Mouse (Mus musculus): ENCODE results near the gene Faap20. TPM values are rescaled to one million over a fixed set of nuclear protein-coding genes. Genes with fewer than 3 reads are reported as not detected.

Faap20 gene
- polyA plus RNA-seq, 1 experiment, result 18.7 TPM

GRCm38 (mm10) chr4:155300421-155301097 lies 51.0 kb downstream of the Faap20 start:
- H3K4me3 ChIP-seq (ENCODE audit: insufficient read depth, low read depth, low read length), result no peak overlapping the region
- no peaks in the 10 kb centered on the region for H3K4me1 ChIP-seq (ENCODE audit: control insufficient read depth, insufficient read depth, insufficient read length, low read length)
- H3K27ac ChIP-seq (replicated peaks; ENCODE audit: low read depth, low read length), result no peak overlapping the region

GRCm38 (mm10) chr4:155301098-155301447 lies 51.5 kb downstream of the Faap20 start:
- Histone ChIP-seq H3K27ac (replicated peaks; ENCODE audit: low read depth, low read length) (no peak overlapping the region), H3K4me1 (ENCODE audit: control insufficient read depth, insufficient read depth, insufficient read length, low read length) (no peaks in the 10 kb centered on the region), H3K4me3 (ENCODE audit: insufficient read depth, low read depth, low read length) (no peak overlapping the region)

- Histone ChIP-seq H3K4me1 (ENCODE audit: control insufficient read depth, insufficient read depth, insufficient read length, low read length) (no peaks in the 10 kb centered on the region), H3K27ac (replicated peaks; ENCODE audit: low read depth, low read length) (no peak overlapping the region), H3K4me3 (ENCODE audit: insufficient read depth, low read depth, low read length) (no peak overlapping the region)
These were observed 52.4 kb downstream of the Faap20 start for GRCm38 (mm10) chr4:155301965-155302364.

DNA sequence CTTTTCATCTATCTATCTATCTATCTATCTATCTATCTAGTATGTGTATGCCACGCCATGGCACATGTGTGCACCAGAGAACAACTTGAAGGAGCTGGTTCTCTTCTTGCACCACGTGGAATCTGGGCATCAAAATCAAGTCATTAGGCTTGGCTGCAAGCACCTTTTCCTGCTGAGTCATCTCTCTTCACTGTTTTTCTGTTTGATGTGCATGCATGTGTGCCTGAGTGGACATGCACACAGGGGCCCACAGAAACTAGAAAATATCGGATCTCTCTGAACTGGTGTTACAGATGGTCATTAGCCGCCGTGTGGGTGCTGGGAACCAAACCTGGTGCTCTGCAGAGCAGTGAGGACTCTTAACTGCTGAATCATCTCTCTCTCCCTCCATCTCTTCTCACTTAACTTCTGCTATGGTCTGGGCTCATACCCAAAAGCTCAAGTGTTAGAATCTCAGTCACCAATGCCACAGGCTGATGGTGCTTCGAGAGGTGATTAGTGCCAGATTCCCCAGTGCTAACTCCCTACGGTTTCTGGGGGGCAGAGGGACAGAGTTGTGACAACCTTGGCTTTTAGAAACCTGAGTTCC lies 55.0 kb downstream of the Faap20 start:
- Histone ChIP-seq H3K27ac (replicated peaks; ENCODE audit: low read depth, low read length) (no peak overlapping the region), H3K4me3 (ENCODE audit: insufficient read depth, low read depth, low read length) (no peak overlapping the region), H3K4me1 (ENCODE audit: control insufficient read depth, insufficient read depth, insufficient read length, low read length) (no peaks in the 10 kb centered on the region)

- Histone ChIP-seq H3K4me1 (ENCODE audit: control insufficient read depth, insufficient read depth, insufficient read length, low read length) (no peaks in the 10 kb centered on the region), H3K27ac (replicated peaks; ENCODE audit: low read depth, low read length) (no peak overlapping the region), H3K4me3 (ENCODE audit: insufficient read depth, low read depth, low read length) (no peak overlapping the region)
These were observed 56.0 kb downstream of the Faap20 start for GRCm38 (mm10) chr4:155305531-155306031.

Other genes with a start within 250 kb of the Faap20 start
- not detected in 2 replicates for gene Plch2, start 193.0 kb upstream of the Faap20 start, polyA plus RNA-seq (2012; ENCODE audit: insufficient read depth, insufficient read length, missing spikeins)
- 15.3 and 16.1 TPM in 2 replicates for gene Pex10, start 182.8 kb upstream of the Faap20 start, polyA plus RNA-seq (2012; ENCODE audit: insufficient read depth, insufficient read length, missing spikeins)
- gene Rer1, start 163.4 kb upstream of the Faap20 start, polyA plus RNA-seq (2012; ENCODE audit: insufficient read depth, insufficient read length, missing spikeins), result 115 and 123 TPM in 2 replicates
- 1.3 and 1.8 TPM in 2 replicates for gene Morn1, start 163.2 kb upstream of the Faap20 start, polyA plus RNA-seq (2012; ENCODE audit: insufficient read depth, insufficient read length, missing spikeins)
- 18.9 and 20.2 TPM in 2 replicates for gene Ski, start 27.2 kb upstream of the Faap20 start, polyA plus RNA-seq (2012; ENCODE audit: insufficient read depth, insufficient read length, missing spikeins)
- gene Prkcz, start 111.6 kb downstream of the Faap20 start, polyA plus RNA-seq (2012; ENCODE audit: insufficient read depth, insufficient read length, missing spikeins), result not detected in 2 replicates
- not detected in 2 replicates for gene Gabrd, start 148.3 kb downstream of the Faap20 start, polyA plus RNA-seq (2012; ENCODE audit: insufficient read depth, insufficient read length, missing spikeins)
- gene Cfap74, start 159.4 kb downstream of the Faap20 start, polyA plus RNA-seq (2012; ENCODE audit: insufficient read depth, insufficient read length, missing spikeins), result not detected in 2 replicates
- gene Tmem52, start 219.3 kb downstream of the Faap20 start, polyA plus RNA-seq (2012; ENCODE audit: insufficient read depth, insufficient read length, missing spikeins), result 1.1 and 3.7 TPM in 2 replicates
- 193 and 220 TPM in 2 replicates for gene Gnb1, start 241.6 kb downstream of the Faap20 start, polyA plus RNA-seq (2012; ENCODE audit: insufficient read depth, insufficient read length, missing spikeins)

All from brown adipose tissue, adult 24 weeks (tissue).